Mouse (Mus musculus) cerebellum, postnatal 10 days (tissue): ENCODE data around the gene Agap2.

ENCODE experiments used
- DNase-seq, 2 experiments: peaks; one replicate each; pipeline ENCODE4 v3.0.0; 2021; ENCODE audit warnings: mixed read lengths in 2 of 2

The Agap2 gene

DNA sequence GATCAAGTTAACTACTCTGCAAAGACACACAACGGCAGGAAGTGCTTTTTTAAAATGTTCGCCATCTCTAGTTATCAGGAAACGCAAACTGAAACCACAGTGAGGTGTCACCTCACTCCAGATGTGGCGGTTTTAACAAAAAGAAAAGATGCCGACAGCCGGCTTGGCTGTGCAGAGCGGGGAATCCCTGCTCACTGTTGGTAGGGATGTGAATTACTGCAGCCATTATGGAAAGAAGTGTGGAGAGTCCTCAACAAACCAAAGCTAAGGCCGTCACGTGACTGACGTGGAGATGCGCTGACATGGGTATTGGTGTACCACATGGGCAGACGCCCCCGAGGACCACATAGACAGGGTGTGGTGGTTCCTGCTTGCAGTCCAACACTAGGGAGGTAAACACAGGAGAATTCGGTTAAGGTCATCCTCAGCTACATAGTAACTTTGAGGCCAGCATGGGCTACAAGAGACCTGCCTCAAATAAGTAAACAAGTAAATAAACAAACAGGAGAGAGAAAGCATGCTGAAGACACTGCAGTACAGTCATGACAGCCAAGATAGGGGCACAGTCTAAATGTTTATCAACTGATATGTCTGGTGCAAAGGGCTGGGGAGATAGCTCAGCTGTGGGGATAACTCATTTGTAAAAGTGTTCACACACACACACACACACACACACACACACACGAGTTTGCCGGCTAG is 32.6 kb downstream of the Agap2 start:
- DNase-seq: no peak

DNA sequence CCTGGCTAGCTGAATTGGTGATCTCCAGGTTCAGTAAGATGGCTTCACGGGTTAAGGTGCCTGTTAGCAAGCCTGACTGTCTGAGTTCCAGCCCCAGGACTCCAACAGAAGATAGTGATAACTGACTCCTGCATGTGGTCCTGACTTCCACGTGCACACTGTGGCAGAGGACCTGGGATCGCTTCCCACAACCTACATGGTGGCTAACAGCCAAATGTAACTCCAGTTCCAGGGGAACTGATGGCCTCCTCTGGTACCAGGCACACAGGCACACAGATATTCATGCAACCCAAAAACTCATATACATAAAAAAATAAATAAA is 33.1 kb downstream of the Agap2 start:
- DNase-seq: no peak

DNA sequence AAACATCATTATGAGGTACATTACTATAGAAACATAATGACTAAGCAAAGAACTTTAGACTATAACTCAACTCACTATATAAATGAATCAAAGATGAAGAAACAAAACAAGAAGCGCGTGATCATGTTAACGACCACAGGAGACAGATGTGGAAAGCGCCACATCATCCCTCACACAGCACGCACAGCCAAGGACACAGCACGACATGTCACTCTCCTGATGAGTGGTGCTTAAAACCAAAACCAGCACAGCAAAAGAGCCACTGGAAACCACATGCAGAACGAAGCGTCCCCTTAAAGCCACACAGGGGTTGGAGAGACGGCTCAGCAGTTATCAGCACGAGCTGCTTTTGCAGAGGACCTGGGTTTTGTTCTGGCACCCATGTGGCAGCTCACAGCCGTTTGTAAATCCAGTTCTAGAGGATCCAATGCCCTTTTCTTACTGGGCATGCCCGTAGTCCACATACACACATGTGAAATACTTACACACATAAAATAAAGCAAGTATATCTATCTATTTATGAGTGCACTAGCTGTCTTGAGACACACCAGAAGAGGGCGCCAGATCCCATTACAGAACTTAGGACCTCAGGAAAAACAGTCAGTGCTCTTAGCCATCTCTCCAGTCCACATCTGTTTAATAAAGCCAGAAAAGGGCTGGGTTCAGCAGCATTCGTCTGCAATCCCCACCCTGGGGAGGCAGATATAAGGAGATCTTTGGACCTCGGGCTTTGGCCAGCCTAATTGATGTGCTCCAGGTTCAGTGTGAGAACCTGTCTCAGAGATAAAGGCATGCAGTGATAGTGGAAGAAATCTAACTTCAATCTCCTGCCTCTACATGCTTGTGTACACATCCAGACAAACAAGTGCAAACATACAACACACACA is 36.2 kb downstream of the Agap2 start:
- DNase-seq: no peak

DNA sequence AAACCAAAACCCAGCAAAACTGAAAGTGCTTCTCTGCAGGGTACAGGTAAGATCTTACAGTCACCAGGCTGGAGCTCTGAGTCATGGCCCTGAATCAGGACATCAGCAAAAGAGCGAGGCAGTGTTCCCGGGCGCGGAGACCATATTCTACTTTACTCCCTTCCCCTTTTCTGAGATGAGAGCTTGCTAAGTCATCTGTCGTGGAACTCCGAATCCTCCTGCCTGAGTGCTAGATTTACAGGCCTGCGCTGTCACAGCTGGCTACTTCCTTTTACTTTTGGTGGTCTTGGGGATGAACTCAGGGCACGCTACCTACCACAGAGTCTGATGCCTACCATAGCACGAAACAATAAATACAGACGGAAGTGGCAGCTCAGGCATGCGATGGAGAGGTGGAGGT is 39.3 kb downstream of the Agap2 start:
- DNase-seq: no peak

DNA sequence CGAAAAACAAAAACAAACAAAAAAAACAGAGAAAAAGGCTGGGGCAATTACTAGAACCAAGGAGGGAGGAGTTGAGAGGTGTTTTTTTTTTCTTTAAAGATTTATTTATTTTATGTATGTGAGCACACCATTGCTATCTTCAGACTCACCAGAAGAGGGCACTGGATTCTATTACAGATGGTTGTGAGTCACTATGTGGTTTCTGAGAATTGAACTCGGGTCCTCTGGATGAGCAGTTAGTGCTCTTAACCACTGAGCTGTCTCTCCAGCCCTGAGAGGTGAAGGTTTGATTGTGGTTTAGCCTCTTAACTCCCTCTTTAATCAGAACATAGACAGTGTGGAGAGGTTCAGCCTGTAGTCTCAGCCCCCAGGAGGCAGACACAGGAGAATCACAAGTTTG is 40.0 kb downstream of the Agap2 start:
- DNase-seq: no peak

DNA sequence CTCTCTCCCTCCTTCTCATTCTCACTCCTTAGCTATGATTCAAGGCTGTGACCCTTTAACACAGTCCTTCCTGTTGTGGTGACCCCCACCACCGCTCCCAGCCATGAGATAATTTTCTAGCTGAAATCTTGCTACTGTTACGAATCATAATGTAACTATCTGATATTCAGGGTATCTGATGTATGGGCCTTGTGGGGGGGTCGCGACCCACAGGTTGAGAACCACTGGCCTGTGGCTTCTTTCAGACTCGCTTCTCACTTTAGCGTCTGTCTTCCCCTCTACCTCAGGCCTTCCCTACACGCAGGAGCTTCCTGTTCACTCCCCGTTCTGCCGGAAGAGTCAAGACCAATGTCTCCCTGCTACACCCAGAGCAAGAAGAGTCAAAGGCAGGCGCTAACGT is 43.4 kb downstream of the Agap2 start:
- no peak for DNase-seq

DNA sequence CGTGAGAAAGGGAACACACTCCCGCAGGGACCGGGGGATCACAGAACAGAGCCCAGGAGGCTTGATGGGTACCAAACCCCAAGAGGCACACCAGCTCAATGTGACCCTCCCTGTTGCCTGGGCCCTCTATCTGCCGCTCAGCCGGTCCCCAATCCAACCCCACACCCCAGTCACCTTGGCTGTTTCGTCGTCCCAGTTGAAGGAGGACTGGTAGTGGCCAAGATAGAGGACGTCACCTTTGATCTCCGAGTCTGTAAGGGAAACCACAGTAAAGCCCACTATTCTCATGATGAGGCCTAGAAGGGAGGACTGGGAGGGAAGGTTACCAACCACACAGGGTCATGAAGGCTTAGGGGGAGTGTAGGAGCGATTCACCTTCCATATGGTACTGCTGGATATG is 44.1 kb downstream of the Agap2 start:
- DNase-seq: no peak

DNA sequence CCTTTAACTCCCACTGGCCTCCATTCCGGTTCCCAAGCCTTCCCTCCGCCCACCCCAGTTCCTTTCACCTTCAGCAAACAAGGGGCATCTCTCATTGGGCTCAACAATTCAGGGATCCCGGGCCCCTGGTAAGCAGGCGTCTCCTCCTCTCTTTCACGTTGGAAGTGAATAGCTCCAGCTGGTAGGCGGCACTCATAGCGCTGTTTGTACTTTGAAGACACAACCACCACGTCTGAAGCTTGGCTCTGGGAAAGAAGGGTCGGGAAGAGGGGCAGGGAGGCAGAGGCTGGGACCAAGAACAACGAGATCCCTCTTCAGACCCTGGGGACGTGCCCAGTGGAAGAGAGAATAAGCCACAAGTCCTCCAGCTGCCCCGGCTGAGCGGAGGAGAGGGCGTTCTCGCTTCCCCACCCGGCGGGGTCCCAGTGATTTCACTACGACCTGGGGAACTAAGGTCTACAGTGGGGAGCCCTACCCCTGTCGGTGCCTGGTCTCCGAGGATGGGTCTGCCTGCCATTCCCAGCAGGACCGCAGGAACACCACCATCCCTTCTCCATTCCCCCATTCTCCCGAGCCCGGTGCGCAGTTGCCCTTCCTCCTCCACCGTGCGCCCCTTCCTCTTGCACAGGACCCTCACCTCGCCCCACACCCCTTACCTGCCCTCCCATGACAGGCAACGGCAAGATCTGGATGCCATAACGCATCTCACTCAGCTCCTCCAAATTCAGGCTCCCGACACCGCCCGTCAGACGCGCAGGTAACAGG is 45.4 kb downstream of the Agap2 start:
- DNase-seq: peak; percentile 48 to 54

DNA sequence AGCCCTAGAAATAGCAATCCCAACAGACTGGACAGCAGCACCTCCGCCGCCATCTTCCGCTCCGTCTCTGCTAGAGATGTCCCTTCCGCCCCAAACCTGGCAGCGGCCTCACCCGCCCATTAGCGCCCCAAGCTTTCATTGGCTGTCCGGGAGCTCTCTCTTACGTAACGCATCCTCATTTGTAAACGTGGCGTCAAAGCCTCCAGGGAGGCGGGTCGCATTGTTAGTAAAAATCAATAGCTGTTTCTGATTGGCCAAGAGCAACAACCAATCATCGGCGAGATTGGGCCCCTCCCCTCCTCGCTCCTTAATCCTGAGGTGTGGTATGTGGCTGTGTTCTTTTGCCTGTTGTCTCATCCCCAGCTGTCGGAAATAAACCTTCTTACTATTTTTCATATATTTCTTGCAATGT is 46.0 kb downstream of the Agap2 start, which contains the start of gene Os9:
Os9 (minus strand) TSS at position 66 of the 412 bp plus-strand sequence.
- DNase-seq: peak; percentile 98

DNA sequence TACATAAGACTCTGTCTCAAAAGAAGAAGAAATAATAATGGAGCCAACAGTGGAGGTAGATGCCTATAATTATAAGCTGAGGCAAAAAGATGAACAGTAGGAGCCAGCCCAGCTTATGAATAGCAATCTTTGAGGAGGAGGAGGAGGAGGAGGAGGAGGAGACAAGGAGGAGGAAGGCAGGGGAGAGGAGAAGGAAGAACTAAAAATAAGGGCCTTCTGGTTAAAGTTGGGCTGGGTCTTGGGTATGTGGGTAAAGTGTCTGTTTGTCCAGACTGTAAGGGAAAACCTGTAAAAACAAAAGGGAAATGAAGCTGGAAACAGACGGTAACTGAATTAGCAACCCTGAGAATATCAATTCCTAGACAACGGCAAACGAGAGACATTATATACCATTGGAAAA is 46.9 kb downstream of the Agap2 start:
- DNase-seq: no peak

DNA sequence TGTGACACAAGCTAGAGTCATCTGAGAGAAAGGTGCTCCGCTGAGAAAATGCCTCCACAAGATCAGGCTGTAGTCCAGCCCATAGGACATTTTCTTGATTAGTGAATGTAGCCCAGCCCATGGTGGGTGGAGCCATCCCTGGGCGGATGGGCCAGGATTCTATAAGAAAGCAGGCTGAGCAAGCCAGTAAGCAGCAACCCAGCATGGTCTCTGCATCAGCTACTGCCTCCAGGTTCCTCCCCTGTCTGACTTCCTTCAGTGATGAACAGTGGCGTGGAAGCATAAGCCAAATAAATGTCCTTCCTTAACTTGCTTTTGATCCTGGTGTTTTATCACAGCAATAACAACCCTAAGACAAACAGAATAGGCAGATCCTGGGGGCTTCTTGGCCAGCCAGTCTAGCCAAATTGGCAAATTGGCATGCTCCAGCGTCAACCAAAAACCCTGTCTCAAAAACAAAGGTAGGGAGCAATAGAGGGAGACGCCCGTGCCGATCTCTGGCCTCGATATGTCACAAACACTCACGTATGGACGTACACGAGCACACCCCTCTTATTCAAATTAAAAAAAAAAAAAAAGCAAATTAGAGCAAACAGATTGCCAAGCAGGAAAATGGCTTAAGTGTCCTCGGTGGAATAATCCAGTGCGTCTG is 47.8 kb downstream of the Agap2 start:
- peak; percentile 65 to 69 for DNase-seq

DNA sequence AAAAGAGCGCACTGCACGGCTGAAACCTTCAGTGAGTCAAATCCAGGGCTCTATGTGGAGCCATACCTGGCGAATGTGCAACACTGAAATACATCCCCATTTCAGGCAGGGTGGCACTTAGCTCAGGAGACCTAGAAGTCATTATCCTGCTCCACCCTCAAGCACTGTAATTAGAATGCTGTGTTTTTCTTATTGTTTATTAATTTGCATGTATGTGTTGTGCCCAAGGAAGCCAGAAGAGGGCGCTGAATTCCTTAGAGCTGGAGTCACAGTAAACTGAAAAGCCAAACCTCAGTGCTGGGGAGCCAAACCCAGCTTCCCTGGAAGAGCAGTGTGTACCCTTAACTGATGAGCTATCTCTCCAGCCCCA is 48.3 kb downstream of the Agap2 start:
- peak; percentile 84 to 90 for DNase-seq

DNA sequence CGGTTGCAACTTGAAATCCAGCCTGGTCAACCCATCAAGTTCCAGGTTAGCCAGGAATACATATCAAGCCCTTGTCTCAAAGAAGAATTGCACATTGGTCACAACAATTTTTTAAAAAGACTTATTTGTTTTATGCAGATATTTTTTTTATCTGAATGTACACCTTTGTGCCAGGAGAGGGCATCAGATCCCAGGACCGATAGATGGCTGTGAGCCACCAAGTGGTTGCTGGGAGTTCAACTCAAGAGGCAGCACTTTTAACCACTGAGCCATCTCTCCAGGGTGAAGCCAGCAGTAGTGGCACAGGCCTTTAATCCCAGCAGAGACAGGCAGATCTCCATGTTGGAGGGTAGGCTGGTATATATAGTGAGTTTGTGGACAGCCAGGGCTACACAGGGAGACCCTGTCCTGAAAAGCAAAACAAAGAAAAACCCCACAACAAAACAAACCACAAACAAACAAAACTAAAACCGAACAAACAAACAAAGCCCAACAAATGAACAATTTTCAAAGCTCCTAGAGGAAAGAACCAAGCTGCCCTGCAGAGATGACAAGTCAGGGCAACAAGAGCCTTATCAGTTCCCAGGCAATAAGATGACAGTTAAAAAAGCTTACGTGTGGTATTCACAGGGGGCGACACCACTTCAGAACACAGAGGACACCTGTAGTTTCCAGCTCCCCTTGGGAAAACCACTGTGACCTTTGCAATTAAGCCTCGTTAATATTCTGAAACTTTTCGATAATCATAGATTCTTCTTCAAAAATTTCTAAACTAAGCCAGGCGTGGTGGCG is 50.3 kb downstream of the Agap2 start:
- DNase-seq: peak; percentile 56 to 64

DNA sequence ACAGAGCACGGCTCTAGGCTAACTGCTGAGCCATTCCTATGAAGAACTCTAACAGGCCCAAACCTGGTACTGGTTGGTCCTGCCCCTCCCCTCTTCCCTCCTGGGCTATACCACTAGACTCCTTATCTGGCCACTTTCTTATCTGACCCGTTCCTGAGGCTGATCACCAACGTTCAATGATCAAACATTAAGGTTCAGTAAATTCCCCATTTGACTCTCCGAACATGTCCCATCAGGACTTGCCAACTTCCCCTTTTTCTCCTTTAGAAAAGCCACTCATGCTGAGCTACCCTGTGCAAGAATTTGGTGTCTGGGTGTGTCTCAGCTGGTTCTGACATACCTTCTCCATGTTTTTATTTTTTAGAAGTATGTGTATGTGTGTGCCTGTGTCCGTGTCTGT is 51.5 kb downstream of the Agap2 start:
- no peak for DNase-seq

DNA sequence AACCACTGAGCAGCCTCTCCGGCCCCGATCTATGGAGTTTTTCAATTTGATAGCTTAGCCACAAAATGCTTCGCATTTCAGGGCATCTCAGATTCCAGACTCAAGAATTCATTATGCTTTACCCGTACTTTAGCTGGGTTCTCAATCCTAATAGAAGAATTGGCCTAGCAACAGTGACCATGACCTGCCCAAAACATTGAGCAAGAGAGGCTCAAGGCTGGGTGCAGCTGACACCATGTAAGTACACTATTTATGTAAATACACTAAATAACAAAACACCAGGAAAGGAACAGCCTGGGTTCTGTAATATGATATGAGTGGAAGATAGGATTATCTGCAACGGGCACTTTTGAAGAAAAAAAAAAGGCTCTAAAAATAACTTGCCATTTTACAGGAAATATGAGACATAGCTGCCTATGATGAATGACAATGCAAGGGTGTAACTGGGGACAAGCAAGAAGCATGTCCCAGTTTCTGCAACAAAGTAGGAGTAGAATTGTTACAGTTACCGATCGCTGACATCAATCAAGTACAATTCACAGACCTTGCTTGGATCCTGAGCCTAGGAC is 52.7 kb downstream of the Agap2 start:
- DNase-seq: no peak

DNA sequence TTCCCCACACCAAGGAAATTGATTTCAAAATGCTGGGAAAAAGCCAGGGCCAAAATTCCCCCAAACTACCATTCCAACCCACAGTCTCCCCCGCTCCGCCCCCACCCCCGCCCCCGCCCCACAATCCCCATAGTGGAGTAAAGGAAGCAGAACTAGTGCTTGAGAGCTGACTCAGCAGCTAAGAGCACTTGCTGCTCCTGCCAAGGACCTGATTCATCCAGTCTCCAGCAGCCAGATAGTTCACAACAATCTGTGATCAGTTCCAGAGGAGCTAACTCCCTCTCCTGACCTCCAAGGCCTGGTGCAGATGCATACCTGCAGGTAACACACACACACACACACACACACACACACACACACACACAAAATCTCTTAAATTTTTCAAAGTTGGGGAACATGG is 54.3 kb downstream of the Agap2 start:
- DNase-seq: no peak

DNA sequence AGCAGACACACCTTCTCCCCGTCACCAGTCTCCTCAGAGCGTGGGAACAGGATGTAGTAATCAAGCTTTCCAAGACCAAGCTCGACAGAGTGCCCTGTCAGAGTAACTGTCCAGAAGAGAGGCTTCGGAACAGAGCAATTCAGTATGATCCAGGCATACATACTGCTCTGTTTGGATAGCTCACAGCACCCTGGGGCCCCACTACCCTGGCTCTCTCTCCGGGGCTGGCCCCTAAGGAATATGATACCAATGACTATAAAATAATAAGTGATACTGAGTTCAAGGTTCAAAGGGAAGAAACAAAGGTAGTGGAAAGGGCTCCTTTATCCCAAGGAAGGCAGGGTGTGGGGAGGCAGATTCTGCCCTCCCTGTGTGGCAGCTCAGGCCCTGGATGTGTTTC is 57.4 kb downstream of the Agap2 start:
- no peak for DNase-seq

DNA sequence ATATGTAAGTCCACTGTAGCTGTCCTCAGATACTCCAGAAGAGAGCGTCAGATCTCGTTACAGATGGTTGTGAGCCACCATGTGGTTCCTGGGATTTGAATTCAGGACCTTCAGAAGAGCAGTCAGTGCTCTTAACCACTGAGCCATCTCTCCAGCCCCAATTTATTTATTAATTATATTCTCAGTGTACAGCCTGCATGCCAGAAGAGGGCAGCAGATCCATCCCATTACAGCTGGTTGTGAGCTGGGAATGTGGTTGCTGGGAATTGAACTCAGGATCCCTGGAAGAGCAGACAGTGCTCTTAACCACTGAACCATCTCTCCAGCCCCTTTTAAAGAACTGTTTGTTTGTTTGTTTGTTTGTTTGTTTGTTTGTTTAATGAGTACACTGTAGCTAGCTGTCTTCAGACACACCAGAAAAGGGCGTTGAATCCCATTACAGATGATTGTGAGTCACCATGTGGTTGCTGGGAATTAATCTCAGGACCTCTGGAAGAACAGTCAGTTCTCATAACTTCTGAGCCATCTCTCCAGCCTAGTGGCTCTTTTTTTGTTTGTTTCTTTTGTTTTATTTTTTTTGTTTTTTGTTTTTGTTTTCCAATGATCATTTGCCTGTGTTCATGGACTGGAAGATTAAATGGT is 59.4 kb downstream of the Agap2 start:
- peak in 1 of 2 experiments; percentile 22 for DNase-seq

DNA sequence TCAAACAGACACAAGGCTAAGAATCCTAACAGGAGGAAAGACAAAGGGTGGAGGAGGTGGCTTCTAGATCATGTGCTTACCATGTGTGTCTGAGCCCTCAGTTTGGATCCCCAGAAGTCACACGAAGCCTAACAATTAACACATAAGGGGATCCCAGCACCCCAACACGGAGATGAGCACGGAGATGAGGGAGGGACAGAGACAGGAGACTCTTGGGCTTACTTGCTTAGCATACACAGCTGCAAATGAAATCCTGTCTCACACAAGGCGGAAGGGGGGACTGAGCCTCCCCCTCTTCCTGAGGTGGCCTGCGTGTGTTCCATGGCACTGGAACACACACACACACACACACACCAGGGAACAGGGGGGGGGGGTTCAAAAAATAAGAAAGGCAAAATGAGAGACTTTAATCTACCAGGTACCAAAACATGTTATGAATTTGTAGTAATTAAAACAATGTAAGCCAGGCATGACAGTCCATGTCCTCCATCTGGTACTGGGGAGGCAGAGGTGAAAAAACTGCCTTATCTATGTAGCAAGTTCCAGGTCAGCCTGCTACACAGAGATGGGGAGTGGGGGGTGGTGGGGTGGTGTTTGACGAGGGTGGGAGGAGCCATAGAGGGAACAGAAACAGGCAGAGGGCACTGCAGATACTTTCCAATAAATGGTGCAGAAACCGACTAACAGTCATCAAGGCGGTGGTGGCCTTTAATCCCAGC is 60.2 kb downstream of the Agap2 start:
- DNase-seq: no peak

DNA sequence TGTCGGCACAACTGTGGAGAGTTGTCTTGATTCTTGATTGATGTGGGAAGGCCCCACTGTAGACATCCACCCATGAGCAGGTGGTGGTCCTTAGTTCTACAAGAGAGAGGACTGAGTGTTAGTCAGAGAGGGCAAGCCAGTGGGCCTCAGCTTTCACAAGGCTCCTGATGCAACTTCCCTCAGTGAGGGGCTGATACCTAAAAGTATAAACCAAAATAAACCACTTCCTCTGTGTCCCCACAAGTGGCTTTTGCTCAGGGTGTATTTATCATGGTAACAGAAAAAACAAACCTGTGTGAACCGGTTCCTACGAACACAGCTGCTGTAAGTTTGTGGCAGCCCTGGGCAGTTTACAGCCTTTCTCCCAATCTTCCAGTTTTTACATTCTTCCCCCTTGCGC is 61.4 kb downstream of the Agap2 start:
- no peak for DNase-seq

DNA sequence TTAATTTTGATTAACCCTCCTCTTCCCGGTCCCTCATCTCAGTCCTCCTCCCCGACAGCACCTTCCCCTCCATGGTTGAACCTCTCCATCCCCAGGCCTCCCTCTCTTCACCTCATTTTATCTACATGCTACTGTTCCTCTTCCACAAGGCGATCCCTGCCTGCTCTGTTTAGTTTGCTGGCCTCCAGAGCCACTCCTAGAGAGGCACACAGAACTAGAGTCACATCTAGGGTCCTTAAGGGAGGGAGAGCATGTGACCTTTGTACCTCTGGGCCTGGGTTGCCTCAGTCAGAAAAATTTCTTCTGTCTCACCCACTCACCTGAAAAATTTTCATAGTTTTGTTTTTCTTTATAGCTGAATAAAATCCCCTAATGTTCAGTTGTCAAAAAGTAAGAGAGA is 62.8 kb downstream of the Agap2 start:
- no peak for DNase-seq
